9 mouse cellular contexts compared by ENCODE assay signal in genomic region chr1:51466385-51466784, GRCm38 (mm10). TPM values are rescaled to one million over a fixed set of nuclear protein-coding genes. Genes with fewer than 3 reads are reported as not detected.
DNase-seq lines count a peak whose midpoint lies in the region; ATAC-seq lines count a peak whose summit lies in the region.
"Had no signal": no experiment of that assay in that cellular context is flagged by ENCODE, and none has a peak within 500 bp of the region (broad histone marks: within the 10 kb centered on the region; RNA-seq: fewer than 3 reads in every experiment).

No protein-coding gene starts in this region.

- H3K27ac ChIP-seq in heart, embryonic 12.5 days (ENCODE audit: poor library complexity, severe bottlenecking): no peak overlapping the region
- H3K27ac ChIP-seq: hindbrain, embryonic 13.5 days had no signal

- no peaks in the 10 kb centered on the region for H3K9me3 ChIP-seq in heart, embryonic 12.5 days (replicated peaks)
- H3K9me3 ChIP-seq: hindbrain, embryonic 13.5 days had no signal

- no peaks in the 10 kb centered on the region for H3K27me3 ChIP-seq in heart, embryonic 12.5 days (replicated peaks)
- H3K27me3 ChIP-seq: hindbrain, embryonic 13.5 days had no signal

- 41% methylated on average over 1 of the region's 1 CpGs for WGBS in heart, embryonic 12.5 days

- H3K36me3 ChIP-seq in heart, embryonic 12.5 days: peaks cover 3% of the 10 kb centered on the region; the same call in 1 of the 2 replicates

- peak; percentile 22 for DNase-seq in heart, postnatal 4 days
- DNase-seq in A20 (ENCODE audit: low read depth, low spot score) (peak; percentile 48), ES-CJ7 (ENCODE audit: low read depth, low spot score) (peak; percentile 56)
- DNase-seq in kidney, postnatal 36 days: peak; percentile 31 to 59
- DNase-seq in left cerebral cortex, adult 11 months (ENCODE audit: low spot score): no peak
- no peak for DNase-seq in spleen, adult 18-20 months
- no peak for DNase-seq in left cerebral cortex, adult 18-20 months (ENCODE audit: low spot score in 2 of 2)

- no peak overlapping the region for H3K4me2 ChIP-seq in heart, embryonic 12.5 days
- H3K4me2 ChIP-seq: hindbrain, embryonic 13.5 days had no signal

- H3K4me1 ChIP-seq in heart, embryonic 12.5 days (replicated peaks): no peaks in the 10 kb centered on the region
- H3K4me1 ChIP-seq: hindbrain, embryonic 13.5 days had no signal

- no peak overlapping the region for H3K9ac ChIP-seq in heart, embryonic 12.5 days
- H3K9ac ChIP-seq: hindbrain, embryonic 13.5 days had no signal

- no peak for ATAC-seq in heart, embryonic 12.5 days (ENCODE audit: insufficient number of reproducible peaks, low FRiP score)

- no peak overlapping the region for H3K4me3 ChIP-seq in heart, embryonic 12.5 days
- H3K4me3 ChIP-seq: hindbrain, embryonic 13.5 days had no signal

RNA-seq across cellular contexts. Expression of gene Nabp1, which starts 11.8 kb away (rescaled TPM):
- 10 to 100 TPM; 23.0 to 26.1 TPM for total RNA-seq in heart, postnatal 4 days (2021)
- 17.6 and 17.7 TPM in 2 replicates for polyA plus RNA-seq in heart, embryonic 12.5 days (2016; fragmentation: Nextera tagmentation; extraction: Ambion mirVana)
- total RNA-seq in left cerebral cortex, adult 18-20 months (2021): 10 to 100 TPM; 14.1 to 15.2 TPM

Comparison
In these comparisons a context has a peak if more than half of its experiments do, and no peak if none do; other contexts are left out.
1. DNase-seq: peak in heart, postnatal 4 days (single experiment), A20 (single experiment), ES-CJ7 (single experiment) and kidney, postnatal 36 days (2 of 2); none in left cerebral cortex, adult 11 months (single experiment), spleen, adult 18-20 months (0 of 2) and left cerebral cortex, adult 18-20 months (0 of 2).